Mouse (Mus musculus) heart, postnatal 4 days (tissue): ENCODE data around the gene Vamp9. TPM values are rescaled to one million over a fixed set of nuclear protein-coding genes. Genes with fewer than 3 reads are reported as not detected.

Experiments used
- total RNA-seq, 2 experiments: library from RNA; stranded (reverse); gene quantifications; 2 replicates each; pipeline ENCODE4 v1.2.3; 2021

Vamp9 gene
- total RNA-seq, 2 experiments from 2014 or later: 0.56 TPM; not detected in 1

Other genes starting within 250 kb of the Vamp9 start
- 10 to 100 TPM; 20.4 to 22.4 TPM for gene Rasgef1b, start 177.2 kb upstream of the Vamp9 start, total RNA-seq
- gene Hnrnpd, start 72.7 kb downstream of the Vamp9 start, total RNA-seq: 100 to 1,000 TPM; 239 to 258 TPM
- gene 4930524J08Rik, start 72.8 kb downstream of the Vamp9 start, total RNA-seq: 1 to 10 TPM; 3.5 to 5.7 TPM
- 100 to 1,000 TPM; 145 to 148 TPM for gene Hnrnpdl, start 133.4 kb downstream of the Vamp9 start, total RNA-seq
- 10 to 100 TPM; 13.8 to 14.3 TPM for gene Enoph1, start 133.7 kb downstream of the Vamp9 start, total RNA-seq